Mouse (Mus musculus) mature B cell (primary cell): ENCODE data around the gene Dapk3.

Source experiments
- in situ Hi-C: fragments of 300-500 bp; cut with MboI; formaldehyde crosslinking; loops from 2 replicates; pipeline ENCODE4 v1.14.3; 2019

Dapk3 gene

DNA sequence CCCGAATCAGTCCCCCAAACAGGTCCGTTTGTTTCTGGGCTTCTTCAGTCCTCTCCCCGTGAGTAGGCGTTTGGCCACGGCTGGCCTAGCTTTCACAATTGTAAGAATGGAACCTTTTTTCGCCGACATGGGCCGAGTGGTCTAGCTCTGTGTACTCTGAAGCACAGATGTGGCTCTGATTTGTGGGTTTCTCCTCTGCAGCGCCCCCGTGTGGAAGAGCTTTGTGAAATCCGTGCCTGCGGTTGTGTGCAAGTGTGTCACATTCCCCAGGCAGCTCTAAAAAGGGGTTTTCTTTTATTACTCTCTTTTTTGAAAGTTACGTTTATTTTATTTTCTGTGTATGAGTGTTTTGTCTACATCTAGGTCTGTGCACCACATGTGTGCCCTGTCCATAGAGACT lies 58.1 kb downstream of the Dapk3 start:
- in situ Hi-C loops: no loop called here

DNA sequence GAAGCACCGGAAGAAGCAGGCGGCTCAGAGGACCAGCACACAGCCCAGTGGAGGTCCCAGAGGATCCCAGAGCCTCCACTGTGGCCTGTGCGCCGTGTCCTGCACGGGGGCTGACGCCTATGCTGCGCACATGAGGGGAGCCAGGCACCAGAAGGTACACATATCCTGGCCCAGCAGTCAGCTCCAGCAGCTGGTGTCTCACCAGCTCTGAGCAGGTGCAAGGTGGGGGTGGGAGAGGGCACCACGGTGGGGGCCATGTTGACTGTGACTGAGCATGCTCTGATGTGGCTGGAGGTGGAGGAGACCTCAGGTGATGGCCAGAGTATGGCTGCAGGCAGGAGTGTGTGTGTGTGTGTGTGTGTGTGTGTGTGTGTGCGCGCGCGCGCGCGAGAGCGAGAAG lies 59.2 kb downstream of the Dapk3 start:
- in situ Hi-C loops: no loop called here
